10 mouse cellular contexts compared by ENCODE assay signal in the genomic region with DNA sequence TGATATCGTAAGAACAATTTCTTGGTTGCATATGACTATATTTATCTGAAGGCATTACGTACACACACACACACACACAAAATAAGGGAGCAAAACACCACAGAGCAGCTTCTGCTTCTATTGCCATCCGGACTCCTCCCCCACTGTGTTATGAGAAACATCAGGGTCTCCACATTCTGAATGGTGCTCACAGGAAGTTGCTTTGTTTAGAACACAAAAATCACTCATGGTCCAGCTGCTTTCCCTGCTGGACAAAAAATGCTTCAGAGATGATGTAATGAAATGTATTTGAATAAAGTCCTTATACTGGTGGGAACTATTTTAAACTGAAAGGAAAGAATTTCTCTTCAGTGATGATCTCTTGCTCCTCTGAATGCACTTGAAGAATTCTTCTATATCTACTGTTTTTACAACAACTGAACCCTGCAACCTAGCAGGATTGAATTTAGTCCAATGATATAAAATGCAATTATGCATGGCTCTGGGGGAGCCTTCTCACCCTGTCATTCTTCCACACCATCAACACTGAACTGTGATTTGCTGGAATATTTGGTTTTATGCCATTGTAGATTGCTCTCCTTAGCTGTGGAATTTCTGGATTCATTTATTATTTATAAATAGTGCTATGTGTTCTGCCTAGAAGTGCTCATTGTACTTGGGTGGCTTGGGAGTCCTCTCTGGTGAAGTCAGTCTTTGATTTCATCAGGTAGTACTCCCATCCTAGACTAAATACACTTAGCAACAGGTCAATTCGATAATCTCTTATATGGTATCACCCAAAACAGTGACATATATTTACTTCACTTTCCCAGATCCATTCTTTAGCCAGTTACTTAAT.
A peak's percentile ranks its signal among the peaks of the same experiment; 100 is the strongest.
DNase-seq lines count a peak whose midpoint lies in the region; ATAC-seq and TF ChIP-seq lines count a peak whose summit lies in the region.
"Had no signal": no experiment of that assay in that cellular context is flagged by ENCODE, and none has a peak within 500 bp of the region (broad histone marks: within the 10 kb centered on the region; RNA-seq: fewer than 3 reads in every experiment).

No protein-coding gene starts in this region.

- no peak overlapping the region for H3K4me3 ChIP-seq in forebrain, embryonic 10.5 days
- H3K4me3 ChIP-seq in hindbrain, embryonic 11.5 days (ENCODE audit: low read depth, low read length), result no peak overlapping the region
- no peak overlapping the region for H3K4me3 ChIP-seq in midbrain, postnatal 0 days (ENCODE audit: low read depth, low read length)

- peak overlapping the region; percentile 74 for H3K27ac ChIP-seq in forebrain, embryonic 10.5 days
- no peak overlapping the region for H3K27ac ChIP-seq in hindbrain, embryonic 11.5 days (ENCODE audit: low read depth, low read length)
- H3K27ac ChIP-seq in midbrain, postnatal 0 days (ENCODE audit: low read depth, low read length), result no peak overlapping the region

- peaks cover 21% of the 10 kb centered on the region for H3K4me1 ChIP-seq in forebrain, embryonic 10.5 days
- H3K4me1 ChIP-seq in hindbrain, embryonic 11.5 days (replicated peaks; ENCODE audit: control insufficient read depth, insufficient read depth, low read length), result no peaks in the 10 kb centered on the region
- H3K4me1 ChIP-seq in midbrain, postnatal 0 days (ENCODE audit: insufficient read depth, low read length), result no peaks in the 10 kb centered on the region

- peak; percentile 86 for ATAC-seq in hindbrain, embryonic 11.5 days (ENCODE audit: low FRiP score)
- ATAC-seq in midbrain, postnatal 0 days (ENCODE audit: low FRiP score), result peak; percentile 52; the same call in 1 of the 2 replicates
- no peak for ATAC-seq in granulocyte monocyte progenitor cell, adult 5-6 weeks (replicated peaks; ENCODE audit: poor library complexity, severe bottlenecking)

- 66% methylated on average over 4 of the region's 4 CpGs for WGBS in forebrain, embryonic 10.5 days
- WGBS in hindbrain, embryonic 11.5 days, result 64% methylated on average over 4 of the region's 4 CpGs
- WGBS in midbrain, postnatal 0 days, result 54% methylated on average over 4 of the region's 4 CpGs

- H3K36me3 ChIP-seq in forebrain, embryonic 10.5 days (replicated peaks), result no peaks in the 10 kb centered on the region
- H3K36me3 ChIP-seq in hindbrain, embryonic 11.5 days (ENCODE audit: control insufficient read depth, insufficient read depth, low read length), result no peaks in the 10 kb centered on the region
- no peaks in the 10 kb centered on the region for H3K36me3 ChIP-seq in midbrain, postnatal 0 days (ENCODE audit: insufficient read depth, low read length)
- H3K36me3 ChIP-seq: G1E had no signal

- TF ChIP-seq CTCF in midbrain, postnatal 0 days (IDR thresholded peaks at IDR 0.05), result no peak

- H3K9me3 ChIP-seq in forebrain, embryonic 10.5 days, result no peaks in the 10 kb centered on the region
- H3K9me3 ChIP-seq in hindbrain, embryonic 11.5 days (ENCODE audit: control insufficient read depth, low read length), result no peaks in the 10 kb centered on the region
- no peaks in the 10 kb centered on the region for H3K9me3 ChIP-seq in midbrain, postnatal 0 days (ENCODE audit: low read length)
- H3K9me3 ChIP-seq: G1E had no signal

- peak; percentile 15 for DNase-seq in kidney, postnatal 14 days
- no peak for DNase-seq in kidney, adult 11 months
- peak; percentile 31 for DNase-seq in forebrain, embryonic 10.5 days (ENCODE audit: extremely low spot score, low spot score)
- DNase-seq in hindbrain, embryonic 11.5 days (ENCODE audit: low spot score), result peak; percentile 44
- peak; percentile 48 for DNase-seq in midbrain, postnatal 0 days (ENCODE audit: low spot score)
- no peak for DNase-seq in spleen, postnatal 36 days (ENCODE audit: low spot score in 2 of 2)
- no peak for DNase-seq in urinary bladder, postnatal 36 days (ENCODE audit: low spot score in 2 of 2)
- DNase-seq: cerebellum, adult 18-20 months had no signal

- no peak overlapping the region for H3K4me2 ChIP-seq in hindbrain, embryonic 11.5 days (replicated peaks; ENCODE audit: low read depth, low read length)
- H3K4me2 ChIP-seq in midbrain, postnatal 0 days (ENCODE audit: low read depth, low read length, poor library complexity, severe bottlenecking), result no peak overlapping the region

- H3K9ac ChIP-seq in hindbrain, embryonic 11.5 days (ENCODE audit: low read depth, low read length), result no peak overlapping the region
- H3K9ac ChIP-seq in midbrain, postnatal 0 days (replicated peaks; ENCODE audit: low read length, poor library complexity, severe bottlenecking), result no peak overlapping the region

- no peaks in the 10 kb centered on the region for H3K27me3 ChIP-seq in forebrain, embryonic 10.5 days (ENCODE audit: poor library complexity, severe bottlenecking)
- no peaks in the 10 kb centered on the region for H3K27me3 ChIP-seq in hindbrain, embryonic 11.5 days (ENCODE audit: control insufficient read depth, insufficient read depth, low read length)
- H3K27me3 ChIP-seq in midbrain, postnatal 0 days (ENCODE audit: insufficient read depth, low read length), result no peaks in the 10 kb centered on the region

Comparison
In these comparisons a context has a peak if more than half of its experiments do, and no peak if none do; other contexts are left out.
1. DNase-seq: peak in kidney, postnatal 14 days (single experiment), forebrain, embryonic 10.5 days (single experiment), hindbrain, embryonic 11.5 days (single experiment) and midbrain, postnatal 0 days (single experiment); none in kidney, adult 11 months (single experiment), spleen, postnatal 36 days (0 of 2) and urinary bladder, postnatal 36 days (0 of 2).